Mouse (Mus musculus) hindbrain, embryonic 13.5 days (tissue): ENCODE data around the gene Zfp652. TPM values are rescaled to one million over a fixed set of nuclear protein-coding genes. Genes with fewer than 3 reads are reported as not detected.

Experiments used
- ATAC-seq: fragments of 200-750 bp; cut with Nextera tagmentation; 2 replicates; pipeline ENCODE4 v1.8.0; 2017; ENCODE audit warnings: moderate TSS enrichment; ENCODE audit not compliant: low FRiP score
- H3K27ac ChIP-seq: fragments of 300-500 bp; sonication (generic); 2 replicates; pipeline ENCODE4 v1.5.1; 2015; ENCODE audit warnings: inconsistent platforms, mild to moderate bottlenecking, moderate library complexity
- H3K27me3 ChIP-seq: fragments of 300-500 bp; sonication (generic); 2 replicates; pipeline ENCODE4 v1.6.1; 2015; ENCODE audit warnings: mild to moderate bottlenecking, inconsistent platforms
- H3K36me3 ChIP-seq: fragments of 300-500 bp; sonication (generic); 2 replicates; pipeline ENCODE4 v1.6.1; 2015; ENCODE audit warnings: mild to moderate bottlenecking, inconsistent platforms
- H3K4me1 ChIP-seq: fragments of 300-500 bp; sonication (generic); replicated peaks from 2 replicates; pipeline ENCODE4 v1.6.1; 2015; ENCODE audit warnings: inconsistent platforms
- H3K4me2 ChIP-seq: fragments of 300-500 bp; sonication (generic); 2 replicates; pipeline ENCODE4 v1.6.1; 2015; ENCODE audit warnings: inconsistent platforms, mild to moderate bottlenecking, moderate library complexity
- H3K4me3 ChIP-seq: fragments of 300-500 bp; sonication (generic); 2 replicates; pipeline ENCODE4 v1.5.1; 2015; ENCODE audit warnings: mild to moderate bottlenecking, inconsistent platforms
- H3K9ac ChIP-seq: fragments of 300-500 bp; sonication (generic); 2 replicates; pipeline ENCODE4 v1.6.1; 2015; ENCODE audit warnings: mild to moderate bottlenecking, inconsistent platforms
- H3K9me3 ChIP-seq: fragments of 300-500 bp; sonication (generic); 2 replicates; pipeline ENCODE4 v1.6.1; 2016; ENCODE audit warnings: inconsistent platforms
- WGBS: fragments of 180-500 bp; shearing (Covaris S2); methylation state at CpG from one replicate; pipeline ENCODE4 v1.1.7; 2015; 5-methylcytosine and 5-hydroxymethylcytosine counted together
- polyA plus RNA-seq: library from polyadenylated mRNA; unstranded; fragments of >200 nt; fragmentation: Nextera tagmentation; extraction: Ambion mirVana; gene quantifications from 2 replicates; pipeline ENCODE4 v1.2.1, GENCODE M21; 2015

Zfp652 gene
- polyA plus RNA-seq, 1 experiment from 2014 or later, result 31.0 TPM

GRCm38 (mm10) chr11:95688515-95688914 lies 24.0 kb upstream of the Zfp652 start:
- no peak overlapping the region for H3K9ac ChIP-seq
- no peaks in the 10 kb centered on the region for H3K36me3 ChIP-seq
- H3K4me2 ChIP-seq, result no peak overlapping the region
- no peak overlapping the region for H3K27ac ChIP-seq
- ATAC-seq, result no peak
- no peak overlapping the region for H3K4me3 ChIP-seq
- H3K9me3 ChIP-seq, result no peaks in the 10 kb centered on the region
- WGBS, result 87% methylated on average over 6 of the region's 6 CpGs
- no peaks in the 10 kb centered on the region for H3K27me3 ChIP-seq
- H3K4me1 ChIP-seq, result no peaks in the 10 kb centered on the region

GRCm38 (mm10) chr11:95688981-95689380 lies 23.5 kb upstream of the Zfp652 start:
- Histone ChIP-seq H3K9ac (no peak overlapping the region), H3K36me3 (no peaks in the 10 kb centered on the region), H3K4me1 (no peaks in the 10 kb centered on the region), H3K27ac (no peak overlapping the region), H3K27me3 (no peaks in the 10 kb centered on the region), H3K9me3 (no peaks in the 10 kb centered on the region), H3K4me3 (no peak overlapping the region), H3K4me2 (no peak overlapping the region)
- WGBS, result 74% methylated on average over 7 of the region's 7 CpGs
- ATAC-seq, result no peak

GRCm38 (mm10) chr11:95689544-95689943 lies 22.9 kb upstream of the Zfp652 start:
- Histone ChIP-seq H3K4me1 (no peaks in the 10 kb centered on the region), H3K4me3 (no peak overlapping the region), H3K27me3 (no peaks in the 10 kb centered on the region), H3K4me2 (no peak overlapping the region), H3K9me3 (no peaks in the 10 kb centered on the region), H3K9ac (no peak overlapping the region), H3K27ac (no peak overlapping the region), H3K36me3 (no peaks in the 10 kb centered on the region)
- 91% methylated on average over 3 of the region's 3 CpGs for WGBS
- no peak for ATAC-seq

- no peaks in the 10 kb centered on the region for H3K36me3 ChIP-seq
- no peak overlapping the region for H3K4me2 ChIP-seq
- no peaks in the 10 kb centered on the region for H3K4me1 ChIP-seq
- H3K9me3 ChIP-seq, result no peaks in the 10 kb centered on the region
- H3K27ac ChIP-seq, result no peak overlapping the region
- 81% methylated on average over 5 of the region's 5 CpGs for WGBS
- no peak overlapping the region for H3K4me3 ChIP-seq
- ATAC-seq, result no peak
- H3K9ac ChIP-seq, result no peak overlapping the region
- H3K27me3 ChIP-seq, result no peaks in the 10 kb centered on the region
Observed at GRCm38 (mm10) chr11:95698541-95698940, 13.9 kb upstream of the Zfp652 start.

- Histone ChIP-seq H3K9ac (no peak overlapping the region), H3K27ac (no peak overlapping the region), H3K36me3 (no peaks in the 10 kb centered on the region), H3K4me3 (no peak overlapping the region), H3K27me3 (no peaks in the 10 kb centered on the region), H3K4me1 (no peaks in the 10 kb centered on the region), H3K9me3 (no peaks in the 10 kb centered on the region), H3K4me2 (no peak overlapping the region)
- no peak for ATAC-seq
- 95% methylated on average over 13 of the region's 13 CpGs for WGBS
Observed at GRCm38 (mm10) chr11:95700778-95701739, 11.4 kb upstream of the Zfp652 start.

- H3K4me1 ChIP-seq, result no peaks in the 10 kb centered on the region
- H3K27ac ChIP-seq, result no peak overlapping the region
- no peak for ATAC-seq
- H3K27me3 ChIP-seq, result no peaks in the 10 kb centered on the region
- 92% methylated on average over 12 of the region's 12 CpGs for WGBS
- no peak overlapping the region for H3K4me2 ChIP-seq
- H3K36me3 ChIP-seq, result no peaks in the 10 kb centered on the region
- no peaks in the 10 kb centered on the region for H3K9me3 ChIP-seq
- no peak overlapping the region for H3K4me3 ChIP-seq
- H3K9ac ChIP-seq, result no peak overlapping the region
Observed at GRCm38 (mm10) chr11:95704032-95704969, 8.2 kb upstream of the Zfp652 start.

- H3K9me3 ChIP-seq, result no peaks in the 10 kb centered on the region
- ATAC-seq, result no peak
Observed at GRCm38 (mm10) chr11:95704970-95705330, 7.5 kb upstream of the Zfp652 start.

GRCm38 (mm10) chr11:95709534-95710040 lies 2.9 kb upstream of the Zfp652 start:
- H3K36me3 ChIP-seq, result no peaks in the 10 kb centered on the region
- 95% methylated on average over 6 of the region's 6 CpGs for WGBS

More at GRCm38 (mm10) chr11:95704970-95705330, 7.5 kb upstream of the Zfp652 start:
- Histone ChIP-seq H3K36me3 (no peaks in the 10 kb centered on the region), H3K27ac (no peak overlapping the region), H3K9ac (no peak overlapping the region), H3K4me2 (no peak overlapping the region), H3K4me1 (no peaks in the 10 kb centered on the region), H3K4me3 (no peak overlapping the region), H3K27me3 (no peaks in the 10 kb centered on the region)
- WGBS, result 63% methylated on average over 4 of the region's 4 CpGs

GRCm38 (mm10) chr11:95710478-95710877 lies 2.0 kb upstream of the Zfp652 start:
- no peak overlapping the region for H3K9ac ChIP-seq

More at GRCm38 (mm10) chr11:95709534-95710040, 2.9 kb upstream of the Zfp652 start:
- no peak overlapping the region for H3K9ac ChIP-seq
- ATAC-seq, result no peak
- H3K27me3 ChIP-seq, result no peaks in the 10 kb centered on the region
- no peak overlapping the region for H3K4me3 ChIP-seq
- H3K27ac ChIP-seq, result no peak overlapping the region
- no peaks in the 10 kb centered on the region for H3K9me3 ChIP-seq
- no peak overlapping the region for H3K4me2 ChIP-seq
- peaks cover 8% of the 10 kb centered on the region for H3K4me1 ChIP-seq

GRCm38 (mm10) chr11:95712085-95712562 lies 349 bp upstream of the Zfp652 start:
- ATAC-seq, result peak; percentile 19
- Histone ChIP-seq H3K27ac (peak overlapping the region; percentile 99), H3K27me3 (no peaks in the 10 kb centered on the region), H3K9me3 (no peaks in the 10 kb centered on the region), H3K36me3 (no peaks in the 10 kb centered on the region), H3K4me1 (peaks cover 26% of the 10 kb centered on the region), H3K9ac (peak overlapping the region; percentile 98), H3K4me2 (peak overlapping the region; percentile 77), H3K4me3 (peak overlapping the region; percentile 95)
- WGBS, result 21% methylated on average over 12 of the region's 12 CpGs

More at GRCm38 (mm10) chr11:95710478-95710877, 2.0 kb upstream of the Zfp652 start:
- H3K36me3 ChIP-seq, result no peaks in the 10 kb centered on the region
- no peak overlapping the region for H3K4me3 ChIP-seq
- no peaks in the 10 kb centered on the region for H3K27me3 ChIP-seq
- H3K27ac ChIP-seq, result no peak overlapping the region
- 82% methylated on average over 7 of the region's 7 CpGs for WGBS
- H3K4me2 ChIP-seq, result no peak overlapping the region
- no peaks in the 10 kb centered on the region for H3K9me3 ChIP-seq
- H3K4me1 ChIP-seq, result peaks cover 17% of the 10 kb centered on the region
- no peak for ATAC-seq

- peak overlapping the region; percentile 98 for H3K9ac ChIP-seq
- H3K4me1 ChIP-seq, result peaks cover 26% of the 10 kb centered on the region
- no peaks in the 10 kb centered on the region for H3K36me3 ChIP-seq
- peak overlapping the region; percentile 77 for H3K4me2 ChIP-seq
- H3K27me3 ChIP-seq, result no peaks in the 10 kb centered on the region
- H3K27ac ChIP-seq, result peak overlapping the region; percentile 99
- H3K9me3 ChIP-seq, result no peaks in the 10 kb centered on the region
- WGBS, result 0% methylated on average over 43 of the region's 49 CpGs
- peak overlapping the region; percentile 95 for H3K4me3 ChIP-seq
- ATAC-seq, result peak; percentile 74
Observed at GRCm38 (mm10) chr11:95713225-95713810, 845 bp downstream of the Zfp652 start.
